Mouse (Mus musculus) cortical plate, adult 2 months (tissue): Measurements from ENCODE around the gene Denr.

Experiments
- CTCF ChIP-seq: fragments of 200-500 bp; IDR thresholded peaks from 2 replicates; pipeline ENCODE4 v1.5.1; 2011; ENCODE audit warnings: mild to moderate bottlenecking, control low read depth, low read length; ENCODE audit not compliant: insufficient read depth; ENCODE audit errors: extremely low read depth
- POLR2A ChIP-seq: fragments of 200-500 bp; IDR thresholded peaks from 2 replicates; pipeline ENCODE4 v1.6.1; 2011; ENCODE audit warnings: mild to moderate bottlenecking, low read length, control low read depth; ENCODE audit not compliant: insufficient read depth; ENCODE audit errors: extremely low read depth

- TF ChIP-seq CTCF (no peak), POLR2A (no peak)
These were observed 26.0 kb downstream of the Denr start for GRCm38 (mm10) chr5:123932927-123933326.
